Mouse (Mus musculus): ENCODE measurements at regions not wholly inside any gene's neighbourhood (a gene's known extent, or its start where the extent isn't known, plus 50 kb on each side); places are given as distances from the start of the nearest gene placed in this dataset.
A peak's percentile ranks its signal among the peaks of the same experiment; 100 is the strongest.

DNA sequence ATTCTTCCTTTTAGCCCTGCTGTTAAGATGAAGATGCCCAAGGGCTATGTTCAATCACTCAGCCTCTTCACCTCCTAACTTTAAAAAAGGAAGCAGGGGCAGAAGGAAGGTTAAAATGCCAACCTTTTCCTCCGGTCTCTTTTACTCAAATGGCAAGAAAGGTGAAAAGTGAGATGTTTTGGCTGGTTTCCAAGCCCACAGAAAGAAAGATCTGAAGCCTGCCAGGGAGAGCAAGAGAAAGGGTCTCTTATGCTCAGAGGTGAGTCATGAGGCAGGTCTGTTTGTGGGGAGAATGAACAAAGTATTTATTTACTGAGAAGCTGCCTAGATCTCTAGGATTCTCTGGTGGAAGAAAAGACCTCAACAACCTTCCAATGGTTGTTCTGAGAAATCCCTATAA lies 162.1 kb upstream of the Kirrel3 start:
- WGBS, result 39% methylated on average over 1 of the region's 1 CpGs

DNA sequence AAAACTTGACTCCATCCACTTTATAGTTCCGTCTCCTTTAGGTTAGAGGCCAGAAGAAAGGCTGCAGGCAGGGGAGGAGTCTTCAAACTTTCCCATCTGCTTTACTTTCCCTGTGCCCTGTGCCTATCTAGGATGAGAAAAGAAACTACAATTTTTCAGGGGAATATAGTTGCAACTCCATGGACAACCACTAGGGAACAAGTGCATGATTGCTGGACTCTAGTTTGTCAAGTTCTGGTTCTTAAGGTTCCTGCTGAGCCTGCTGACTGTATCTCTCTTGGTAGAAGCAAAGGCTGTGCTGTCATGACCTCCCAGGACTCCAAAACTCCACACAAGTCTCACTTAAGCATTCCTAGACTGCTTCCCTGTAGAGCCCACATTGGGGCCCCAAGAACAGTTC lies 157.0 kb upstream of the Kirrel3 start:
- no peak for TF ChIP-seq POLR2A (IDR thresholded peaks at IDR 0.05; ENCODE audit: low read depth, low read length)
- TF ChIP-seq CTCF (conservative IDR thresholded peaks at IDR 0.05; ENCODE audit: insufficient read depth, insufficient read length, low read depth, low read length), result no peak
- Histone ChIP-seq H3K27me3 (replicated peaks; ENCODE audit: control insufficient read depth, insufficient read depth, low read length) (no peaks in the 10 kb centered on the region), H3K36me3 (ENCODE audit: control insufficient read depth, insufficient read depth, low read length) (no peaks in the 10 kb centered on the region), H3K4me1 (ENCODE audit: control insufficient read depth, insufficient read depth, low read length) (no peaks in the 10 kb centered on the region), H3K27ac (ENCODE audit: insufficient read depth, low read depth, low read length) (no peak overlapping the region), H3K4me3 (ENCODE audit: insufficient read depth, low read depth, low read length) (no peak overlapping the region)
- WGBS, result 90% methylated on average over 1 of the region's 1 CpGs
- DNase-seq, result no peak

More for the DNA sequence above, 162.1 kb upstream of the Kirrel3 start:
- no peak for DNase-seq
- Histone ChIP-seq H3K4me3 (ENCODE audit: insufficient read depth, low read depth, low read length) (no peak overlapping the region), H3K4me1 (ENCODE audit: control insufficient read depth, insufficient read depth, low read length) (no peaks in the 10 kb centered on the region), H3K36me3 (ENCODE audit: control insufficient read depth, insufficient read depth, low read length) (no peaks in the 10 kb centered on the region), H3K27ac (ENCODE audit: insufficient read depth, low read depth, low read length) (no peak overlapping the region), H3K27me3 (replicated peaks; ENCODE audit: control insufficient read depth, insufficient read depth, low read length) (no peaks in the 10 kb centered on the region)
- TF ChIP-seq CTCF (conservative IDR thresholded peaks at IDR 0.05; ENCODE audit: insufficient read depth, insufficient read length, low read depth, low read length) (no peak), POLR2A (IDR thresholded peaks at IDR 0.05; ENCODE audit: low read depth, low read length) (no peak)

GRCm38 (mm10) chr9:34334112-34334511 lies 151.6 kb upstream of the Kirrel3 start:
- TF ChIP-seq CTCF (conservative IDR thresholded peaks at IDR 0.05; ENCODE audit: insufficient read depth, insufficient read length, low read depth, low read length), result no peak
- TF ChIP-seq POLR2A (IDR thresholded peaks at IDR 0.05; ENCODE audit: low read depth, low read length), result no peak
- Histone ChIP-seq H3K27me3 (replicated peaks; ENCODE audit: control insufficient read depth, insufficient read depth, low read length) (no peaks in the 10 kb centered on the region), H3K27ac (ENCODE audit: insufficient read depth, low read depth, low read length) (no peak overlapping the region), H3K4me3 (ENCODE audit: insufficient read depth, low read depth, low read length) (no peak overlapping the region), H3K4me1 (ENCODE audit: control insufficient read depth, insufficient read depth, low read length) (no peaks in the 10 kb centered on the region), H3K36me3 (ENCODE audit: control insufficient read depth, insufficient read depth, low read length) (no peaks in the 10 kb centered on the region)
- no peak for DNase-seq

DNA sequence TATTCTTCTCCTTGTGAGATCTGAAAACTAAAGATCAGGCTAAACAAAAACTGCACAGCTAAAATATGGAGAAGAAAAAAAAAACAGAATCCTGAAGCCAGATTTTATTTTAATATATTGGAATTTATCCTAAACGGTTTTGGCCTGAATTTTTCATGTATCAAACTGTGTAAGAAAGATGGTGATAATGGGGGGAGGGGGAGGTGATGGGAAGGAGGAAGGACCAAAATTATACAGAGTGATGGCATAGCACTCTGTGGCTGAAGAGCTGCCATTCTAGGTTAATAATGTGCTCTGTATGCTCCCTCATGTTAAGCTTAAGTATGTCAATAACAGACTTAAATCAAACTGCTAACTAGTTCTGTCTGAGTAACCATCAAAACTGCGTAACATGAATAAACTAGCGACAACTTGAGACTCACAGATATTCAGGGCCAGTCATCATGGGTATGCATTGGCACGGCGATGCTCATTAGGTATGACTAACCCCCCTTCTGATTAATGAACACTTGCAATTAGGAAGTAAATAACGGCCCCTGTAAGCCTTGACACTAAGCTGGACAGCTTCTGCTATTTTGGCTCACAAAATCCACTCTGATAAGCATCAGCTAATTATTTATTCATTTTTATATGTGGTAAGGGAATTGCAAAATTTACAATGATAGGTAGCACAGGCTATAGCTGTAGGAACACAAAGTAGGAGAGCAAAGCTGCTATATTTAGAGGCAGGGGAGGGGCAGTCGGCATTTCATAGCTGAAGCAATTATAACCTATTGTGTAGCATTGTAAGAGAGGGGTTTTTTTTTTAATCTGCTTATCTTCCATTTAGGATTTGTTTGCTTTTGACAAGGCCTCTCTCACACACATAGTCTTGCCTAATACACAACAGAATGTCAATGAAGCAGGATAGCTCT lies 150.9 kb upstream of the Kirrel3 start:
- TF ChIP-seq CTCF (conservative IDR thresholded peaks at IDR 0.05; ENCODE audit: insufficient read depth, insufficient read length, low read depth, low read length), result no peak
- TF ChIP-seq POLR2A (IDR thresholded peaks at IDR 0.05; ENCODE audit: low read depth, low read length), result no peak
- no peaks in the 10 kb centered on the region for H3K36me3 ChIP-seq (ENCODE audit: control insufficient read depth, insufficient read depth, low read length)
- WGBS, result 58% methylated on average over 7 of the region's 7 CpGs
- no peak overlapping the region for H3K27ac ChIP-seq (ENCODE audit: insufficient read depth, low read depth, low read length)
- H3K27me3 ChIP-seq (replicated peaks; ENCODE audit: control insufficient read depth, insufficient read depth, low read length), result no peaks in the 10 kb centered on the region
- no peak overlapping the region for H3K4me3 ChIP-seq (ENCODE audit: insufficient read depth, low read depth, low read length)
- DNase-seq, result no peak
- H3K4me1 ChIP-seq (ENCODE audit: control insufficient read depth, insufficient read depth, low read length), result no peaks in the 10 kb centered on the region

DNA sequence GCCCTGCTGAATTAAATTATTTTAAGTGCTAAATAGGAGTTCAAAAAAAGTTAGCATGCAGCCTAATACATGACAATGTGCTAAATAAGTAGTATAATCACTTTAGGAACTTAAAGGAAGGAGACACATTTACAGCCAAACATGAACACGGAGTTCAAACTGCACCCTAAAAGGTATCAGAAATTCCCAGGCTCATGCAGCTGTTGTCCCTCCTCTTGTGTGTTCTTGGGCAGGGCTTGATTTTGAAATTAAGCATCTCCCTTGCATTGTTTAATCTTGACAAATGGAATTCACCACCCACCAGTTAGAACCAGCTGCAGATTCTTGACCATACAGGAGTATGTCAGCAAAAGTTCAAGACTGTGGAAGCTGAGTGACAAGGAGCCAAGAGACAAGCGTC lies 137.3 kb upstream of the Kirrel3 start:
- H3K27me3 ChIP-seq (replicated peaks; ENCODE audit: control insufficient read depth, insufficient read depth, low read length), result no peaks in the 10 kb centered on the region
- H3K4me3 ChIP-seq (ENCODE audit: insufficient read depth, low read depth, low read length), result no peak overlapping the region
- H3K36me3 ChIP-seq (ENCODE audit: control insufficient read depth, insufficient read depth, low read length), result no peaks in the 10 kb centered on the region
- H3K27ac ChIP-seq (ENCODE audit: insufficient read depth, low read depth, low read length), result no peak overlapping the region
- H3K4me1 ChIP-seq (ENCODE audit: control insufficient read depth, insufficient read depth, low read length), result no peaks in the 10 kb centered on the region
- DNase-seq, result no peak
- TF ChIP-seq CTCF (conservative IDR thresholded peaks at IDR 0.05; ENCODE audit: insufficient read depth, insufficient read length, low read depth, low read length) (no peak), POLR2A (IDR thresholded peaks at IDR 0.05; ENCODE audit: low read depth, low read length) (no peak)
- WGBS, result 74% methylated on average over 2 of the region's 2 CpGs

- H3K4me3 ChIP-seq (ENCODE audit: insufficient read depth, low read depth, low read length), result no peak overlapping the region
- DNase-seq, result peak; percentile 13
- no peak overlapping the region for H3K27ac ChIP-seq (ENCODE audit: insufficient read depth, low read depth, low read length)
- TF ChIP-seq CTCF (conservative IDR thresholded peaks at IDR 0.05; ENCODE audit: insufficient read depth, insufficient read length, low read depth, low read length) (no peak), POLR2A (IDR thresholded peaks at IDR 0.05; ENCODE audit: low read depth, low read length) (no peak)
- WGBS, result 45% methylated on average over 3 of the region's 3 CpGs
- H3K36me3 ChIP-seq (ENCODE audit: control insufficient read depth, insufficient read depth, low read length), result no peaks in the 10 kb centered on the region
- H3K27me3 ChIP-seq (replicated peaks; ENCODE audit: control insufficient read depth, insufficient read depth, low read length), result no peaks in the 10 kb centered on the region
- H3K4me1 ChIP-seq (ENCODE audit: control insufficient read depth, insufficient read depth, low read length), result no peaks in the 10 kb centered on the region
These were observed 135.7 kb upstream of the Kirrel3 start for GRCm38 (mm10) chr9:34349997-34350396.

DNA sequence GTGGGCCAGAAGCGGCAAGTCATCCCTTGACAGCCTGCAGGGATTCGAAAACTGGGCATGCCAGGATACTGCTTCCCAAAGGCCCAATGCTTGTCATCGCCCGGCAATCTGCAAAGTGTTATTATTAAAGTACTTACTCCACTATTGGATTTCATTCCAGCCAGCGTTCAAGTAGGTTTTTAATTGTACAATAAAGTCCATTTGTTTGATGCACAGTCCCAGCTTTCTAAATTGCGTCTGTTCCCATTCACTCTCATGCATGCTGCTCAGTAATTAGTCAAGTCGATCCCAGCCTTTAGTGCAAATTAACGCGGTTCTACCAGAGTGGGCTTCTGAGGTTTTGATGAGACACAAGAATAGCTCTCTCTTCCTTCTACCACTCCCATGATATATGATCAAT lies 131.9 kb upstream of the Kirrel3 start:
- Histone ChIP-seq H3K27ac (ENCODE audit: insufficient read depth, low read depth, low read length) (no peak overlapping the region), H3K4me3 (ENCODE audit: insufficient read depth, low read depth, low read length) (no peak overlapping the region), H3K27me3 (replicated peaks; ENCODE audit: control insufficient read depth, insufficient read depth, low read length) (no peaks in the 10 kb centered on the region), H3K4me1 (ENCODE audit: control insufficient read depth, insufficient read depth, low read length) (no peaks in the 10 kb centered on the region), H3K36me3 (ENCODE audit: control insufficient read depth, insufficient read depth, low read length) (no peaks in the 10 kb centered on the region)
- TF ChIP-seq CTCF (conservative IDR thresholded peaks at IDR 0.05; ENCODE audit: insufficient read depth, insufficient read length, low read depth, low read length), result no peak
- no peak for TF ChIP-seq POLR2A (IDR thresholded peaks at IDR 0.05; ENCODE audit: low read depth, low read length)
- no peak for DNase-seq
- WGBS, result 70% methylated on average over 9 of the region's 9 CpGs
